Mouse (Mus musculus) embryonic fibroblast, embryonic 13.5 days (primary cell): ENCODE measurements at regions not wholly inside any gene's neighbourhood (a gene's known extent, or its start where the extent isn't known, plus 50 kb on each side); places are given as distances from the start of the nearest gene placed in this dataset.

Experiments
- CTCF ChIP-seq: IDR thresholded peaks from 2 replicates; pipeline ENCODE4 v1.5.1; 2011; ENCODE audit warnings: mild to moderate bottlenecking, control low read depth, low read length, moderate library complexity, borderline replicate concordance; ENCODE audit not compliant: insufficient read depth
- POLR2A ChIP-seq: IDR thresholded peaks from 2 replicates; pipeline ENCODE4 v1.6.1; 2011; ENCODE audit warnings: low read depth, mild to moderate bottlenecking, control low read depth, low read length, moderate library complexity

DNA sequence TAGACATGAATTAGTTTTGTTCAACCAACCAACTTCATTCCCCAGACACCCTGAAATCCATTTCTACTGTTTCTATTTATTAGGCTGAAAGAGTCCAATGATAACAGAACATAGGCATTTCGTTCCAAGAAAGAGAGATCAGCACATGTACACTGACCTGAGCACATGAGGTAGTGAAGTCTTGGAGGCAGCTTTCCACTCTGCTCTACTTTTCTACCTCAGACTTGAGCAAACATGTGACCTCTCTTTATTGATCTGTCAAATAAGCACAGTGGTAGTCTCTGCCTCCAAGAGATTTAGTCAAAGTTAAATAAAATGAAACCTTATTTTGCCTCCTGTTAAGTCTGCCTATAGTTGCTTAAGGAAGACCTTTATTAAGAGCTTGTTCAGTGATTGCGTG is 321.9 kb upstream of the Adamts9 start:
- TF ChIP-seq CTCF (no peak), POLR2A (no peak)
